Mouse (Mus musculus): ENCODE results near the gene Ccdc7a. TPM values are rescaled to one million over a fixed set of nuclear protein-coding genes. Genes with fewer than 3 reads are reported as not detected.

Ccdc7a gene
- not detected in 4 replicates for total RNA-seq (2023)

GRCm38 (mm10) chr8:129065417-129065816 lies at the start of gene Ccdc7a:
TSS of gene Ccdc7a (minus strand) at chr8:129065517.

GRCm38 (mm10) chr8:129066834-129067233 lies 1.5 kb upstream of the Ccdc7a start, which contains the start of gene Ccdc7b:
TSS of gene Ccdc7b (plus strand) at chr8:129067134.

GRCm38 (mm10) chr8:128798594-128798993 lies 266.7 kb downstream of the Ccdc7a start, which contains the start of gene Gm3952:
TSS of gene Gm3952 (minus strand) at chr8:128798694.

GRCm38 (mm10) chr8:128685507-128686428 lies 379.5 kb downstream of the Ccdc7a start, which contains the start of gene Itgb1:
TSS of gene Itgb1 (plus strand) at chr8:128685654.

Other genes starting within 250 kb of the Ccdc7a start
- not detected in 4 replicates for gene Ccdc7b, start 1.6 kb upstream of the Ccdc7a start, total RNA-seq (2023)
- gene Gm10999, start 66.1 kb upstream of the Ccdc7a start, total RNA-seq (2023), result not detected in 4 replicates
- gene 2610044O15Rik8, start 168.9 kb upstream of the Ccdc7a start, total RNA-seq (2023), result 5.6 to 14.7 TPM (median 8.1 TPM) in 4 replicates